Mouse (Mus musculus) testis, adult 2 months (tissue): ENCODE results near the gene Clstn1.

ENCODE experiments used
- CTCF ChIP-seq: fragments of 200-500 bp; IDR thresholded peaks from 2 replicates; pipeline ENCODE4 v1.5.1; 2012; ENCODE audit warnings: low read depth, mild to moderate bottlenecking, inconsistent platforms, low read length, moderate library complexity; ENCODE audit not compliant: control insufficient read depth, insufficient read depth, insufficient replicate concordance
- POLR2A ChIP-seq: fragments of 200-500 bp; IDR thresholded peaks from 2 replicates; pipeline ENCODE4 v1.6.1; 2012; ENCODE audit warnings: low read depth, mild to moderate bottlenecking, inconsistent platforms, low read length, moderate library complexity; ENCODE audit not compliant: control insufficient read depth

- TF ChIP-seq POLR2A (no peak), CTCF (no peak)
Observed at GRCm38 (mm10) chr4:149547523-149547922, 38.7 kb upstream of the Clstn1 start.
